Mouse (Mus musculus): ENCODE measurements at regions not wholly inside any gene's neighbourhood (a gene's known extent, or its start where the extent isn't known, plus 50 kb on each side); places are given as distances from the start of the nearest gene placed in this dataset.

- Histone ChIP-seq H3K4me3 (ENCODE audit: insufficient read depth in 1 of 2, low read depth in 1 of 2, low read length in 2 of 2, poor library complexity in 1 of 2, severe bottlenecking in 1 of 2) (no peak overlapping the region), H3K9me3 (ENCODE audit: control insufficient read depth, insufficient read depth, low read depth, low read length) (no peaks in the 10 kb centered on the region), H3K9ac (ENCODE audit: insufficient read depth, low read depth, low read length, poor library complexity, severe bottlenecking) (no peak overlapping the region), H3K4me1 (ENCODE audit: control insufficient read depth in 2 of 2, insufficient read depth in 2 of 2, low read length in 2 of 2, poor library complexity in 1 of 2) (no peaks in the 10 kb centered on the region), H3K27ac (ENCODE audit: insufficient read depth, low read depth, low read length, poor library complexity, severe bottlenecking) (no peak overlapping the region), H3K36me3 (ENCODE audit: control insufficient read depth, insufficient read depth, low read length, poor library complexity, severe bottlenecking) (no peaks in the 10 kb centered on the region)
- in situ Hi-C loops (cut with MboI; ENCODE audit: low sequenced_read_pairs in 2 of 2, unreplicated experiment in 2 of 2), result no loop called here
- no peak for TF ChIP-seq ZC3H11A (IDR thresholded peaks at IDR 0.05; ENCODE audit: borderline replicate concordance, low read depth, low read length)
- no peak for TF ChIP-seq ZNF384 (IDR thresholded peaks at IDR 0.05; ENCODE audit: low read depth, low read length)
- TF ChIP-seq MAFK (IDR thresholded peaks at IDR 0.05; ENCODE audit: insufficient read depth, low read depth, low read length), result no peak
- no peak for TF ChIP-seq CHD2 (IDR thresholded peaks at IDR 0.05; ENCODE audit: low read depth, low read length)
- TF ChIP-seq HCFC1 (IDR thresholded peaks at IDR 0.05; ENCODE audit: borderline replicate concordance, insufficient read depth, low read length), result no peak
- DNase-seq (ENCODE audit: low read depth, low spot score), result no peak
These were observed 753.4 kb downstream of the Utrn start for GRCm38 (mm10) chr10:12115767-12116166.

- Histone ChIP-seq H3K27ac (ENCODE audit: insufficient read depth, low read depth, low read length, poor library complexity, severe bottlenecking) (no peak overlapping the region), H3K9ac (ENCODE audit: insufficient read depth, low read depth, low read length, poor library complexity, severe bottlenecking) (no peak overlapping the region), H3K36me3 (ENCODE audit: control insufficient read depth, insufficient read depth, low read length, poor library complexity, severe bottlenecking) (no peaks in the 10 kb centered on the region), H3K4me3 (ENCODE audit: insufficient read depth in 1 of 2, low read depth in 1 of 2, low read length in 2 of 2, poor library complexity in 1 of 2, severe bottlenecking in 1 of 2) (no peak overlapping the region), H3K9me3 (ENCODE audit: control insufficient read depth, insufficient read depth, low read depth, low read length) (no peaks in the 10 kb centered on the region), H3K4me1 (ENCODE audit: control insufficient read depth in 2 of 2, insufficient read depth in 2 of 2, low read length in 2 of 2, poor library complexity in 1 of 2) (no peaks in the 10 kb centered on the region)
- in situ Hi-C loops (cut with MboI; ENCODE audit: low sequenced_read_pairs in 2 of 2, unreplicated experiment in 2 of 2), result no loop called here
- TF ChIP-seq ZC3H11A (IDR thresholded peaks at IDR 0.05; ENCODE audit: borderline replicate concordance, low read depth, low read length), result no peak
- no peak for TF ChIP-seq ZNF384 (IDR thresholded peaks at IDR 0.05; ENCODE audit: low read depth, low read length)
- no peak for TF ChIP-seq MAFK (IDR thresholded peaks at IDR 0.05; ENCODE audit: insufficient read depth, low read depth, low read length)
- no peak for TF ChIP-seq HCFC1 (IDR thresholded peaks at IDR 0.05; ENCODE audit: borderline replicate concordance, insufficient read depth, low read length)
- no peak for TF ChIP-seq CHD2 (IDR thresholded peaks at IDR 0.05; ENCODE audit: low read depth, low read length)
- no peak for DNase-seq (ENCODE audit: low read depth, low spot score)
These were observed 752.4 kb downstream of the Utrn start for GRCm38 (mm10) chr10:12116662-12117303.

GRCm38 (mm10) chr10:12124272-12124671, 744.9 kb downstream of the Utrn start:
- no peak for TF ChIP-seq HCFC1 (IDR thresholded peaks at IDR 0.05; ENCODE audit: borderline replicate concordance, insufficient read depth, low read length)
- TF ChIP-seq ZC3H11A (IDR thresholded peaks at IDR 0.05; ENCODE audit: borderline replicate concordance, low read depth, low read length), result no peak
- TF ChIP-seq CHD2 (IDR thresholded peaks at IDR 0.05; ENCODE audit: low read depth, low read length), result no peak
- TF ChIP-seq MAFK (IDR thresholded peaks at IDR 0.05; ENCODE audit: insufficient read depth, low read depth, low read length), result no peak
- TF ChIP-seq ZNF384 (IDR thresholded peaks at IDR 0.05; ENCODE audit: low read depth, low read length), result no peak
- Histone ChIP-seq H3K4me3 (ENCODE audit: insufficient read depth in 1 of 2, low read depth in 1 of 2, low read length in 2 of 2, poor library complexity in 1 of 2, severe bottlenecking in 1 of 2) (no peak overlapping the region), H3K9me3 (ENCODE audit: control insufficient read depth, insufficient read depth, low read depth, low read length) (no peaks in the 10 kb centered on the region), H3K9ac (ENCODE audit: insufficient read depth, low read depth, low read length, poor library complexity, severe bottlenecking) (no peak overlapping the region), H3K27ac (ENCODE audit: insufficient read depth, low read depth, low read length, poor library complexity, severe bottlenecking) (no peak overlapping the region), H3K36me3 (ENCODE audit: control insufficient read depth, insufficient read depth, low read length, poor library complexity, severe bottlenecking) (no peaks in the 10 kb centered on the region), H3K4me1 (ENCODE audit: control insufficient read depth in 2 of 2, insufficient read depth in 2 of 2, low read length in 2 of 2, poor library complexity in 1 of 2) (no peaks in the 10 kb centered on the region)
- no peak for DNase-seq (ENCODE audit: low read depth, low spot score)
- in situ Hi-C loops (cut with MboI; ENCODE audit: low sequenced_read_pairs in 2 of 2, unreplicated experiment in 2 of 2), result no loop called here

- no peak overlapping the region for H3K4me3 ChIP-seq (ENCODE audit: insufficient read depth in 1 of 2, low read depth in 1 of 2, low read length in 2 of 2, poor library complexity in 1 of 2, severe bottlenecking in 1 of 2)
- no peaks in the 10 kb centered on the region for H3K9me3 ChIP-seq (ENCODE audit: control insufficient read depth, insufficient read depth, low read depth, low read length)
- H3K27ac ChIP-seq (ENCODE audit: insufficient read depth, low read depth, low read length, poor library complexity, severe bottlenecking), result no peak overlapping the region
- no peaks in the 10 kb centered on the region for H3K4me1 ChIP-seq (ENCODE audit: control insufficient read depth in 2 of 2, insufficient read depth in 2 of 2, low read length in 2 of 2, poor library complexity in 1 of 2)
- no peaks in the 10 kb centered on the region for H3K36me3 ChIP-seq (ENCODE audit: control insufficient read depth, insufficient read depth, low read length, poor library complexity, severe bottlenecking)
- no peak for TF ChIP-seq ZNF384 (IDR thresholded peaks at IDR 0.05; ENCODE audit: low read depth, low read length)
- no peak for TF ChIP-seq MAFK (IDR thresholded peaks at IDR 0.05; ENCODE audit: insufficient read depth, low read depth, low read length)
- no peak for TF ChIP-seq CHD2 (IDR thresholded peaks at IDR 0.05; ENCODE audit: low read depth, low read length)
- no peak for TF ChIP-seq HCFC1 (IDR thresholded peaks at IDR 0.05; ENCODE audit: borderline replicate concordance, insufficient read depth, low read length)
- TF ChIP-seq ZC3H11A (IDR thresholded peaks at IDR 0.05; ENCODE audit: borderline replicate concordance, low read depth, low read length), result no peak
- no peak for DNase-seq (ENCODE audit: low read depth, low spot score)
- in situ Hi-C loops (cut with MboI; ENCODE audit: low sequenced_read_pairs in 2 of 2, unreplicated experiment in 2 of 2), result no loop called here
- no peak overlapping the region for H3K9ac ChIP-seq (ENCODE audit: insufficient read depth, low read depth, low read length, poor library complexity, severe bottlenecking)
These were observed 739.7 kb downstream of the Utrn start for GRCm38 (mm10) chr10:12129486-12129885.

Measured in ES-E14 (cell line).